Mouse (Mus musculus): ENCODE data around the gene Gas2l2.

DNA sequence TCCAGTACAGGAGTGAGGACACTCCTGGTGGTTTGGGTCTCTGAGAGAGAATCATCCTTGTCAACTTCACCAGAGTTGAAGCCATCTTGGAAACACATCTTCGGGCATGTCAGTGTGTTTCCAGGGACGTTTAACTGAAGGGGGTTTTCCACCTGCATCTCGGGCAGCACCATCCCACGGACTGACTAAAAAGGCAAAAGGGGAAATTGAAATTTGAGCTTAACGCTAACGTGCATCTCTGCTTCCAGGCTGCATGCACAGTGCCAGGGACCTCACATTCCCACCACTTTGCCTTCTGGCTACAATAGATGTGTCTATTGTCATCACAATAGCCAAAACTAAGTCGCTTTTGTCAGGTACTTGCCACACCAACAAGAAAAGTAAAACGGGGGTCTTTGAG lies 21.0 kb downstream of the Gas2l2 start:
- TF ChIP-seq GATA1 (IDR thresholded peaks at IDR 0.05; ENCODE audit: low read length), result no peak
- no peak for TF ChIP-seq TAL1 (IDR thresholded peaks at IDR 0.05; ENCODE audit: low read length)

Measured in erythroblast, embryonic 14.5 days (primary cell).